Mouse (Mus musculus): ENCODE results near the gene Mecr. TPM values are rescaled to one million over a fixed set of nuclear protein-coding genes. Genes with fewer than 3 reads are reported as not detected.

Gene Mecr
- total RNA-seq, 4 experiments from 2014 or later = 24.4 to 27.9 (median 25.5) TPM

Other genes with a start within 250 kb of the Mecr start
- gene Ptpru, start 5.2 kb upstream of the Mecr start, total RNA-seq (2022) = 1 to 10 TPM; 4.5 to 9.7 (median 5.7) TPM
- 10 to 100 TPM; 28.6 to 34.4 (median 32.5) TPM for gene Srsf4, start 30.1 kb downstream of the Mecr start, total RNA-seq (2022)
- 1 to 10 TPM; 4.3 to 6.5 (median 5.1) TPM for gene Tmem200b, start 78.3 kb downstream of the Mecr start, total RNA-seq (2022)
- gene Gm10300, start 231.2 kb downstream of the Mecr start, total RNA-seq (2022) = under 1 TPM in 3 of 4 experiments, not detected in 1; 0.12 to 0.29 (median 0.13) TPM
- 100 to 1,000 TPM; 117 to 139 (median 131) TPM for gene Epb41, start 231.9 kb downstream of the Mecr start, total RNA-seq (2022)